ENCODE assay signal across 9 mouse cellular contexts in the genomic region with DNA sequence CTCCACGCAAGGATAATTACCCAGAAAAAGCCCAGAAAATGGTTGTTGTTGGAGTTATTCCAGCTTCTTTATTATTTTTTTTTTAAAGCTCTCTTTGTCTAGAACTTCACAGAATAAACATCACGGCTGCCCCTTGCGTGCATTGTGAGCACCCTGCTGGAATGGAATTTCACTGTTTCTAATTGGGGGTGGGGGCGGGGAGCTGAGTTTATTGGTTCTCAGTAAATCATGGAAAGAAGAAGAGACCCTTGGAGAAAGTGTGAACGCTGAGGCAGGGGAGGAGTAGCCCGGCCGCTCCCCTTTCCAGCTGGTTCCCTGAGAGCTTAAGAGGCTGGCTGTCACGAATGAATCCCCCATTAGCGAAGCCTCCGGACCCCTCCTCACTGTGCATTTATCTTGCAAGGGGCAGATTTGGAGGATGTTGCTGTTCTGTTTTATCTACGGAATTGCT.
DNase-seq lines count a peak whose midpoint lies in the region; ATAC-seq and TF ChIP-seq lines count a peak whose summit lies in the region.
"Had no signal": no experiment of that assay in that cellular context is flagged by ENCODE, and none has a peak within 500 bp of the region (broad histone marks: within the 10 kb centered on the region; RNA-seq: fewer than 3 reads in every experiment).

No protein-coding gene starts in this region.

- no peak for TF ChIP-seq CTCF in heart, postnatal 0 days (IDR thresholded peaks at IDR 0.05; ENCODE audit: low read depth)
- no peak for TF ChIP-seq CTCF in hindbrain, postnatal 0 days (IDR thresholded peaks at IDR 0.05; ENCODE audit: low read depth)

- no peak for TF ChIP-seq EP300 in heart, postnatal 0 days (IDR thresholded peaks at IDR 0.05; ENCODE audit: low read depth)

- H3K4me3 ChIP-seq in heart, postnatal 0 days (ENCODE audit: low read depth, low read length) = no peak overlapping the region
- H3K4me3 ChIP-seq in embryonic facial prominence, embryonic 11.5 days (ENCODE audit: low read depth, low read length) = no peak overlapping the region
- no peak overlapping the region for H3K4me3 ChIP-seq in hindbrain, postnatal 0 days (ENCODE audit: low read length)
- H3K4me3 ChIP-seq in neural tube, embryonic 12.5 days = no peak overlapping the region

- H3K36me3 ChIP-seq in heart, postnatal 0 days (replicated peaks; ENCODE audit: control insufficient read depth, insufficient read depth, low read length) = no peaks in the 10 kb centered on the region
- H3K36me3 ChIP-seq in embryonic facial prominence, embryonic 11.5 days (replicated peaks; ENCODE audit: control insufficient read depth, insufficient read depth, low read depth, low read length) = no peaks in the 10 kb centered on the region
- no peaks in the 10 kb centered on the region for H3K36me3 ChIP-seq in hindbrain, postnatal 0 days (ENCODE audit: insufficient read depth, low read length)
- H3K36me3 ChIP-seq in neural tube, embryonic 12.5 days = no peaks in the 10 kb centered on the region

- no peak overlapping the region for H3K27ac ChIP-seq in heart, postnatal 0 days (ENCODE audit: low read depth)
- H3K27ac ChIP-seq in embryonic facial prominence, embryonic 11.5 days (replicated peaks; ENCODE audit: low read depth, low read length) = no peak overlapping the region
- no peak overlapping the region for H3K27ac ChIP-seq in hindbrain, postnatal 0 days
- no peak overlapping the region for H3K27ac ChIP-seq in neural tube, embryonic 12.5 days

- peak overlapping the region; percentile 19; the same call in 1 of the 2 replicates for H3K4me2 ChIP-seq in heart, postnatal 0 days (ENCODE audit: low read depth, low read length)
- H3K4me2 ChIP-seq in embryonic facial prominence, embryonic 11.5 days (ENCODE audit: low read depth, low read length) = no peak overlapping the region
- H3K4me2 ChIP-seq in hindbrain, postnatal 0 days (ENCODE audit: low read depth, low read length) = peak overlapping the region; percentile 34
- peak overlapping the region; percentile 33 for H3K4me2 ChIP-seq in neural tube, embryonic 12.5 days (replicated peaks)

- peaks cover 8% of the 10 kb centered on the region; the same call in 1 of the 2 replicates for H3K4me1 ChIP-seq in heart, postnatal 0 days (ENCODE audit: control insufficient read depth, insufficient read depth)
- no peaks in the 10 kb centered on the region; the same call in 1 of the 2 replicates for H3K4me1 ChIP-seq in embryonic facial prominence, embryonic 11.5 days (ENCODE audit: control insufficient read depth, insufficient read depth, low read length)
- 0 out of 2 replicates have a peak, but pooled peaks cover 3% of the 10 kb centered on the region for H3K4me1 ChIP-seq in hindbrain, postnatal 0 days (ENCODE audit: insufficient read depth, low read length)
- peaks cover 20% of the 10 kb centered on the region for H3K4me1 ChIP-seq in neural tube, embryonic 12.5 days

- whole genome bisulfite sequencing in heart, postnatal 0 days = 43% methylated on average over 11 of the region's 11 CpGs
- WGBS in embryonic facial prominence, embryonic 11.5 days = 12% methylated on average over 11 of the region's 11 CpGs
- WGBS in hindbrain, postnatal 0 days = 11% methylated on average over 11 of the region's 11 CpGs
- WGBS in neural tube, embryonic 12.5 days = 3% methylated on average over 11 of the region's 11 CpGs

- DNase-seq in heart, postnatal 0 days (ENCODE audit: low spot score) = no peak
- no peak for DNase-seq in heart, adult 9 months (ENCODE audit: low spot score in 2 of 2)
- DNase-seq in embryonic facial prominence, embryonic 11.5 days (ENCODE audit: low spot score) = peak; percentile 58
- peak; percentile 28 for DNase-seq in hindbrain, postnatal 0 days (ENCODE audit: low spot score)
- no peak for DNase-seq in cerebellum, postnatal 4 days (ENCODE audit: low spot score in 2 of 2)
- no peak for DNase-seq in cerebellum, postnatal 14 days
- no peak for DNase-seq in adrenal gland, postnatal 4 days (ENCODE audit: low spot score in 2 of 2)
- DNase-seq: lung, postnatal 10 days had no signal

- no peaks in the 10 kb centered on the region for H3K9me3 ChIP-seq in heart, postnatal 0 days (replicated peaks; ENCODE audit: control insufficient read depth, low read length)
- H3K9me3 ChIP-seq in embryonic facial prominence, embryonic 11.5 days (replicated peaks; ENCODE audit: control insufficient read depth, low read length) = no peaks in the 10 kb centered on the region
- H3K9me3 ChIP-seq in hindbrain, postnatal 0 days (ENCODE audit: low read length) = no peaks in the 10 kb centered on the region
- no peaks in the 10 kb centered on the region; the same call in 1 of the 2 replicates for H3K9me3 ChIP-seq in neural tube, embryonic 12.5 days

- H3K9ac ChIP-seq in heart, postnatal 0 days (replicated peaks; ENCODE audit: low read depth, low read length) = no peak overlapping the region
- no peak overlapping the region for H3K9ac ChIP-seq in embryonic facial prominence, embryonic 11.5 days (replicated peaks; ENCODE audit: low read length)
- H3K9ac ChIP-seq in hindbrain, postnatal 0 days (replicated peaks; ENCODE audit: low read length) = no peak overlapping the region
- no peak overlapping the region for H3K9ac ChIP-seq in neural tube, embryonic 12.5 days

- ATAC-seq in heart, postnatal 0 days (ENCODE audit: insufficient read depth, low read depth) = no peak
- ATAC-seq in embryonic facial prominence, embryonic 11.5 days (replicated peaks; ENCODE audit: insufficient number of reproducible peaks, low FRiP score, low TSS enrichment, low read depth) = no peak
- no peak for ATAC-seq in hindbrain, postnatal 0 days
- ATAC-seq in neural tube, embryonic 12.5 days (ENCODE audit: low FRiP score, low read depth) = peak; percentile 56; the same call in 1 of the 2 replicates

- H3K27me3 ChIP-seq in heart, postnatal 0 days (ENCODE audit: control insufficient read depth, insufficient read depth, low read length) = no peaks in the 10 kb centered on the region
- no peaks in the 10 kb centered on the region for H3K27me3 ChIP-seq in embryonic facial prominence, embryonic 11.5 days (ENCODE audit: control insufficient read depth, insufficient read depth, low read length)
- H3K27me3 ChIP-seq in hindbrain, postnatal 0 days (ENCODE audit: insufficient read depth, low read length) = 0 out of 2 replicates have a peak, but pooled peaks cover 4% of the 10 kb centered on the region
- H3K27me3 ChIP-seq in neural tube, embryonic 12.5 days (replicated peaks) = no peaks in the 10 kb centered on the region; the same call in 1 of the 2 replicates

Comparison
In these comparisons a context has a peak if more than half of its experiments do, and no peak if none do; other contexts are left out.
1. DNase-seq: peak in embryonic facial prominence, embryonic 11.5 days (single experiment) and hindbrain, postnatal 0 days (single experiment); none in heart, postnatal 0 days (single experiment), heart, adult 9 months (0 of 2), cerebellum, postnatal 4 days (0 of 2), cerebellum, postnatal 14 days (0 of 2) and adrenal gland, postnatal 4 days (0 of 2).